Mouse (Mus musculus): ENCODE results near the gene Yaf2.

DNA sequence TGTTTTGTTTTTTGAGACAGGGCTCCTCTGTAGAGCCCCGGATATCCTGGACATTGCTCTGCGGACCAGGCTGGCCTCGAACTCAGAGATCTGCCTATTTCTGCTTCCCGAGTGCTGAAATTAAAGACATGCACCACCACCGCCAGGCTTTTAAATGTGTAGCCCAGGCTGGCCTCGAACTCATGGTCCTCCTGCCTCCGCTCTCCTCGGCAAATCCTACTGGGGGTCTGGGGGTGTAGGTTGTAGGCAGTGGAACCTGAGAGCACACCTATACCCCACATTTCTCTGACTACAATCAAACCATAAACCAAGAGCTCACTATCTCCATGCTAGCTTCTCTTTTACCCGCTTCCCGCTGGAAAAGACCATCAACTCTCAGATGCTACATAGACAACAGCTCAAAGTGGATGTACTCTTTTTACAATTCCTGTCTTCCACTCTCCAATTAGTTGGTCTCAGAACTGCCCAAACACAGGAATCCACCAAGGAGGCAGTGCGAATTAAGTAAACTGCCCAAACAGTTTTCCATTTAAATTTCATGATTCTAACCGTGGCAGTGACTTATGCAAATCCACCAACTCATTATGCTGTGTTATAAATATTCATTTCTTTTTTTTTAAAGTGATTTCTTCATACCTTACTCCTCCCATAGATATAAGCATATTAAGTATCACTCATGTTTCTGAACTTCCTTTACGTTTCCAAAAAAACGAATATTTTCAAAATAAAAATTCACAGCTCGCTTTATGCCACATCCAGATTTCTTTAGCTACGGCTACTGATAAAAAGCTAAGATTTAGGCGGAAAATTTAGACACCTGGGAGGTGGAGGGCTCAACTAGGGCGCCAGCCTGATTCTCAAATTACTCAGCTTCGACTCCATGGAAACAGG lies 62.7 kb downstream of the Yaf2 start:
- TF ChIP-seq GATA1 (IDR thresholded peaks at IDR 0.05; ENCODE audit: low read length): no peak
- TF ChIP-seq TAL1 (IDR thresholded peaks at IDR 0.05; ENCODE audit: low read length): no peak
